Mouse (Mus musculus) small intestine, adult 2 months (tissue): ENCODE measurements around the gene Ak5.

Source experiments
- CTCF ChIP-seq: fragments of 200-500 bp; IDR thresholded peaks from 2 replicates; pipeline ENCODE4 v1.5.1; 2012; ENCODE audit warnings: low read depth, mild to moderate bottlenecking, control low read depth, inconsistent platforms, low read length, moderate library complexity, mixed read lengths; ENCODE audit not compliant: insufficient replicate concordance, insufficient read length; ENCODE audit errors: extremely low read depth
- POLR2A ChIP-seq: fragments of 200-500 bp; IDR thresholded peaks from 2 replicates; pipeline ENCODE4 v1.6.1; 2012; ENCODE audit warnings: low read depth, mild to moderate bottlenecking, control low read depth, inconsistent platforms, low read length, moderate library complexity

- no peak for TF ChIP-seq POLR2A
- TF ChIP-seq CTCF, result no peak
These were observed 108.9 kb downstream of the Ak5 start for GRCm38 (mm10) chr3:152559295-152559694.
